Mouse (Mus musculus): ENCODE results near the gene Arhgdig.

- TF ChIP-seq CTCF (IDR thresholded peaks at IDR 0.05; ENCODE audit: extremely low read depth, insufficient read length, insufficient replicate concordance, low read depth, low read length) (no peak), POLR2A (IDR thresholded peaks at IDR 0.05; ENCODE audit: low read depth, low read length) (no peak)
Measured at GRCm38 (mm10) chr17:26206392-26206791, 1.2 kb downstream of the Arhgdig start.
